Mouse (Mus musculus): ENCODE measurements at regions not wholly inside any gene's neighbourhood (a gene's known extent, or its start where the extent isn't known, plus 50 kb on each side); places are given as distances from the start of the nearest gene placed in this dataset.

- Histone ChIP-seq H3K4me3 (replicated peaks in 1 of 3; ENCODE audit: low read depth in 2 of 3, low read length in 2 of 3, poor library complexity in 1 of 3) (no peak overlapping the region), H3K36me3 (replicated peaks in 1 of 2; ENCODE audit: control insufficient read depth in 1 of 2, insufficient read depth in 1 of 2, low read length in 1 of 2) (no peaks in the 10 kb centered on the region), H3K4me1 (ENCODE audit: control insufficient read depth in 1 of 2, insufficient read depth in 2 of 2) (no peaks in the 10 kb centered on the region), H3K79me2 (replicated peaks; ENCODE audit: control insufficient read depth, extremely low read depth, insufficient read depth, poor library complexity, severe bottlenecking) (no peaks in the 10 kb centered on the region), H3K9me3 (replicated peaks; ENCODE audit: low read length) (no peaks in the 10 kb centered on the region), H3K27me3 (replicated peaks) (no peaks in the 10 kb centered on the region), H3K27ac (ENCODE audit: insufficient read depth, low read depth) (no peak overlapping the region), H3K9ac (ENCODE audit: insufficient read depth, low read depth) (no peak overlapping the region), H3K4me2 (ENCODE audit: insufficient read depth, low read depth, poor library complexity, severe bottlenecking) (no peak overlapping the region)
- no peak for DNase-seq (ENCODE audit: extremely low read depth)
- in situ Hi-C loops (cut with MboI; ENCODE audit: low pct_ligation_motif_present, low pct_unique_long_range_greater_than_20kb, low sequenced_read_pairs) (no loop called here), dilution Hi-C loops (cut with MboI; ENCODE audit: extremely low pct_ligation_motif_present, extremely low pct_unique_long_range_greater_than_20kb, low sequenced_read_pairs) (no loop called here)
- TF ChIP-seq MAX (IDR thresholded peaks at IDR 0.05; ENCODE audit: low read length) (no peak), JUND (conservative IDR thresholded peaks at IDR 0.05; ENCODE audit: low read depth, low read length) (no peak), MEF2A (IDR thresholded peaks at IDR 0.05; ENCODE audit: borderline replicate concordance, low read depth, low read length) (no peak), SIN3A (IDR thresholded peaks at IDR 0.05; ENCODE audit: low read length) (no peak), NRF1 (IDR thresholded peaks at IDR 0.05; ENCODE audit: low read depth, low read length) (no peak), CHD1 (IDR thresholded peaks at IDR 0.05; ENCODE audit: low read depth, low read length) (no peak), EP300 (IDR thresholded peaks at IDR 0.05; ENCODE audit: low read length) (no peak), UBTF (IDR thresholded peaks at IDR 0.05; ENCODE audit: low read depth, low read length) (no peak), SMC3 (IDR thresholded peaks at IDR 0.05; ENCODE audit: low read depth, low read length) (no peak), MAZ (IDR thresholded peaks at IDR 0.05; ENCODE audit: low read depth, low read length) (no peak), ZC3H11A (IDR thresholded peaks at IDR 0.05; ENCODE audit: low read depth, low read length) (no peak), HCFC1 (IDR thresholded peaks at IDR 0.05; ENCODE audit: low read depth, low read length) (no peak), POLR2AphosphoS2 (IDR thresholded peaks at IDR 0.05; ENCODE audit: low read depth, low read length) (no peak)
Measured at GRCm38 (mm10) chr3:39591312-39591711, 704.6 kb downstream of the Fat4 start.

- no peak overlapping the region for H3K4me2 ChIP-seq (ENCODE audit: insufficient read depth, low read depth, poor library complexity, severe bottlenecking)
- no peak overlapping the region for H3K4me3 ChIP-seq (replicated peaks in 1 of 3; ENCODE audit: low read depth in 2 of 3, low read length in 2 of 3, poor library complexity in 1 of 3)
- H3K27me3 ChIP-seq (replicated peaks) = no peaks in the 10 kb centered on the region
- no peak for TF ChIP-seq E2F4 (IDR thresholded peaks at IDR 0.05; ENCODE audit: insufficient replicate concordance, low read depth, low read length)
- TF ChIP-seq BHLHE40 (IDR thresholded peaks at IDR 0.05; ENCODE audit: low read depth, low read length) = no peak
- TF ChIP-seq CHD1 (IDR thresholded peaks at IDR 0.05; ENCODE audit: low read depth, low read length) = no peak
- no peak for TF ChIP-seq USF1 (IDR thresholded peaks at IDR 0.05; ENCODE audit: low read depth, low read length)
- TF ChIP-seq ETS1 (conservative IDR thresholded peaks at IDR 0.05; ENCODE audit: low read depth, low read length) = no peak
- TF ChIP-seq SMC3 (IDR thresholded peaks at IDR 0.05; ENCODE audit: low read depth, low read length) = no peak
- no peak for TF ChIP-seq MAZ (IDR thresholded peaks at IDR 0.05; ENCODE audit: low read depth, low read length)
- no peak for TF ChIP-seq MYC (IDR thresholded peaks at IDR 0.05; ENCODE audit: low read depth, low read length)
- no peak for TF ChIP-seq IRF4 (IDR thresholded peaks at IDR 0.05; ENCODE audit: low read depth, low read length)
- no peak for TF ChIP-seq POLR2A (IDR thresholded peaks at IDR 0.05; ENCODE audit: low read depth, low read length)
- no peak for TF ChIP-seq ZMIZ1 (IDR thresholded peaks at IDR 0.05; ENCODE audit: low read depth, low read length)
- TF ChIP-seq MEF2A (IDR thresholded peaks at IDR 0.05; ENCODE audit: borderline replicate concordance, low read depth, low read length) = no peak
- TF ChIP-seq RAD21 (IDR thresholded peaks at IDR 0.05; ENCODE audit: low read depth, low read length) = no peak
- no peak for TF ChIP-seq MXI1 (IDR thresholded peaks at IDR 0.05; ENCODE audit: low read depth, low read length)
- no peak for TF ChIP-seq GABPA (IDR thresholded peaks at IDR 0.05; ENCODE audit: insufficient replicate concordance, low read depth, low read length)
- no peak for TF ChIP-seq EP300 (IDR thresholded peaks at IDR 0.05; ENCODE audit: low read length)
- no peak for TF ChIP-seq ZKSCAN1 (IDR thresholded peaks at IDR 0.05; ENCODE audit: borderline replicate concordance, low read depth, low read length)
- TF ChIP-seq ZC3H11A (IDR thresholded peaks at IDR 0.05; ENCODE audit: low read depth, low read length) = no peak
- no peak for TF ChIP-seq NELFE (IDR thresholded peaks at IDR 0.05; ENCODE audit: low read depth, low read length)
- TF ChIP-seq ELF1 (IDR thresholded peaks at IDR 0.05; ENCODE audit: low read depth, low read length) = no peak
- H3K9ac ChIP-seq (ENCODE audit: insufficient read depth, low read depth) = no peak overlapping the region
- dilution Hi-C loops (cut with MboI; ENCODE audit: extremely low pct_ligation_motif_present, extremely low pct_unique_long_range_greater_than_20kb, low sequenced_read_pairs) = no loop called here
- no peaks in the 10 kb centered on the region for H3K4me1 ChIP-seq (ENCODE audit: control insufficient read depth in 1 of 2, insufficient read depth in 2 of 2)
- no peaks in the 10 kb centered on the region for H3K79me2 ChIP-seq (replicated peaks; ENCODE audit: control insufficient read depth, extremely low read depth, insufficient read depth, poor library complexity, severe bottlenecking)
- no peak overlapping the region for H3K27ac ChIP-seq (ENCODE audit: insufficient read depth, low read depth)
- no peak for DNase-seq (ENCODE audit: extremely low read depth)
- H3K36me3 ChIP-seq (replicated peaks in 1 of 2; ENCODE audit: control insufficient read depth in 1 of 2, insufficient read depth in 1 of 2, low read length in 1 of 2) = no peaks in the 10 kb centered on the region
- no peaks in the 10 kb centered on the region for H3K9me3 ChIP-seq (replicated peaks; ENCODE audit: low read length)
- in situ Hi-C loops (cut with MboI; ENCODE audit: low pct_ligation_motif_present, low pct_unique_long_range_greater_than_20kb, low sequenced_read_pairs) = no loop called here
Measured at GRCm38 (mm10) chr3:39592349-39593117, 705.8 kb downstream of the Fat4 start.
